Mouse (Mus musculus) neural tube, embryonic 12.5 days (tissue): ENCODE data around the gene Wwp2. TPM values are rescaled to one million over a fixed set of nuclear protein-coding genes. Genes with fewer than 3 reads are reported as not detected.

Experiments
- ATAC-seq: fragments of 200-750 bp; cut with Nextera tagmentation; 2 replicates; pipeline ENCODE4 v1.8.0; 2017; ENCODE audit warnings: low read depth, mild to moderate bottlenecking, moderate TSS enrichment, moderate library complexity; ENCODE audit not compliant: low FRiP score
- H3K27ac ChIP-seq: fragments of 300-500 bp; sonication (generic); 2 replicates; pipeline ENCODE4 v1.5.1; 2016
- H3K27me3 ChIP-seq: fragments of 300-500 bp; sonication (generic); replicated peaks from 2 replicates; pipeline ENCODE4 v1.6.1; 2016; ENCODE audit warnings: mild to moderate bottlenecking
- H3K36me3 ChIP-seq: fragments of 300-500 bp; sonication (generic); 2 replicates; pipeline ENCODE4 v1.6.1; 2016; ENCODE audit warnings: mild to moderate bottlenecking
- H3K4me1 ChIP-seq: fragments of 300-500 bp; sonication (generic); 2 replicates; pipeline ENCODE4 v1.6.1; 2016
- H3K4me2 ChIP-seq: fragments of 300-500 bp; sonication (generic); replicated peaks from 2 replicates; pipeline ENCODE4 v1.6.1; 2016; ENCODE audit warnings: mild to moderate bottlenecking
- H3K4me3 ChIP-seq: fragments of 300-500 bp; sonication (generic); 2 replicates; pipeline ENCODE4 v1.5.1; 2016
- H3K9ac ChIP-seq: fragments of 300-500 bp; sonication (generic); 2 replicates; pipeline ENCODE4 v1.6.1; 2016; ENCODE audit warnings: mild to moderate bottlenecking
- H3K9me3 ChIP-seq: fragments of 300-500 bp; sonication (generic); 2 replicates; pipeline ENCODE4 v1.6.1; 2016; ENCODE audit warnings: mild to moderate bottlenecking
- WGBS: fragments of 180-500 bp; shearing (Covaris S2); methylation state at CpG from one replicate; pipeline ENCODE4 v1.1.7; 2016; 5-methylcytosine and 5-hydroxymethylcytosine counted together
- microRNA counts: library from miRNA; unstranded; fragments of <30 nt; microRNA quantifications from one replicate; lab custom pipeline; 2017
- microRNA-seq: library from miRNA; unstranded; fragments of <30 nt; microRNA quantifications from one replicate; pipeline ENCODE4, GENCODE M21; 2017
- polyA plus RNA-seq: library from polyadenylated mRNA; unstranded; fragments of >200 nt; fragmentation: Nextera tagmentation; extraction: Ambion mirVana; gene quantifications from 2 replicates; pipeline ENCODE4 v1.2.1, GENCODE M21; 2016

Gene Wwp2
- polyA plus RNA-seq, 1 experiment from 2014 or later = 74.2 TPM

- Histone ChIP-seq H3K9ac (no peak overlapping the region), H3K9me3 (no peaks in the 10 kb centered on the region), H3K27me3 (no peaks in the 10 kb centered on the region), H3K4me2 (no peak overlapping the region), H3K4me1 (peaks cover 1% of the 10 kb centered on the region; the same call in 1 of the 2 replicates), H3K27ac (no peak overlapping the region), H3K4me3 (no peak overlapping the region), H3K36me3 (no peaks in the 10 kb centered on the region)
- 7% methylated on average over 7 of the region's 7 CpGs for WGBS
- no peak for ATAC-seq
Measured at GRCm38 (mm10) chr8:107603026-107603425, 166.9 kb downstream of the Wwp2 start.

MicroRNAs within 50 kb of the gene (microRNA counts, 519-probe panel; counts per million panel counts)
- 5,352 counts per million, percentile 86 among the panel's probes with 10 or more counts for microRNA mmu-miR-140 (lab: Ali Mortazavi, UCI)

Small RNA genes within 50 kb of the gene (microRNA-seq; reads per million reads assigned to microRNA genes)
- gene Mir140 = 5,193 reads per million, percentile 91 among the genes with 10 or more reads in this experiment

Other genes with a start within 250 kb of the Wwp2 start
- gene Nfat5, start 142.9 kb upstream of the Wwp2 start, polyA plus RNA-seq = 15.2 and 15.7 TPM in 2 replicates
- gene Nqo1, start 33.2 kb upstream of the Wwp2 start, polyA plus RNA-seq = 3.5 and 3.8 TPM in 2 replicates
- gene Nob1, start 11.3 kb upstream of the Wwp2 start, polyA plus RNA-seq = 79.1 and 81.5 TPM in 2 replicates
- gene Psmd7, start 152.1 kb downstream of the Wwp2 start, polyA plus RNA-seq = 287 and 293 TPM in 2 replicates